Mouse (Mus musculus): ENCODE measurements around the gene Cbx4. TPM values are rescaled to one million over a fixed set of nuclear protein-coding genes. Genes with fewer than 3 reads are reported as not detected.

Gene Cbx4
- 10 to 100 TPM; 61.1 to 66.8 TPM for total RNA-seq (2023)

DNA sequence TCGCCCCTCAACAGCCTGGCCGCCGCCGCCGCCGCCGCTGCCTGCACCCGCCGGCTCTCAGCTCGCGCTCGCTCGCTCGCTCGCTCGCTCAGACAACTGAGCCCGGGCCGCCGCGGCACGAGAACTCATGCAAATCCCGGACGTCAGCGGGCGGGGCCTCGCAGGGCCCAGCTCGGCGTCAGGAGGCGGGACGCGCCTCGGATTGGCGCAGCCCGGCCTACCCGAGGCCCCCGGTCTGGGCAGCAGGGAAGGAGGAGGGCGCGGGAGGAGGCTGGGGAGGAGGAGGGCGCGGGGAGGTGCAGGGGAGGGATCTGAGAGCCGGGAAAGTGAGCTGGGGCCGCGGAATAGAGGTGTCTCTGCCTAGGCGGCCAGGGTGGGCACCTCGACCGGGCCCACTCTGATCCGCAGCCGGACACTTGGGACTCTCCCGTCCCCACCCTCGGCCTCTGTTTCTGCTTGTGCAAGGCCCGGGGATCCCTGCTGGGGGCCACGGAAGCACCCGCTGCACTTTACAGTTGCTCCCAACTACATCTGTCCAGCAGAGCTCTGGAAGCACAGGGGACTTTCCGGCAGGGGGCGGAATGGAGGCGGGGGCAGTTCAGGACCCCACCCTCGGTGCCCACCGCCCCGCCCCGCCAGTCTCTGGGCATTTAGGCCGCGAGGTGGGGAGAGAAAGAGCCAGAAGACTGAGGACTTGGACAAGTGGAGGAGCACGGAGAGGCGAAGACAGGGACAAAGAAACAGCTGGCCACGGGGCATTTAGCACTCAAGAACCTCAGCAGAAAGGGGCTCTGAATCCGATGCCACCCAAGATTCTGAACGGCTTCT lies at the start of gene Cbx4:
Gene Cbx4 (minus strand): TSS at position 78 of the 828 bp plus-strand sequence.

GRCm38 (mm10) chr11:119040600-119041324 lies 45.3 kb downstream of the Cbx4 start, which contains the start of gene Cbx8:
Gene Cbx8 (minus strand): TSS chr11:119040969.

Other genes starting within 250 kb of the Cbx4 start
- not detected for gene Rbfox3, start 174.6 kb downstream of the Cbx4 start, total RNA-seq (2023)
- gene Enpp7, start 98.0 kb downstream of the Cbx4 start, total RNA-seq (2023), result not detected
- gene Cbx2, start 63.3 kb downstream of the Cbx4 start, total RNA-seq (2023), result 1 to 10 TPM; 1.2 to 1.3 TPM
- gene Cbx8, start 45.3 kb downstream of the Cbx4 start, total RNA-seq (2023), result 10 to 100 TPM; 13.5 to 20.7 TPM
- gene Tbc1d16, start 142.3 kb upstream of the Cbx4 start, total RNA-seq (2023), result 10 to 100 TPM; 10.8 to 11.0 TPM
- gene Ccdc40, start 142.4 kb upstream of the Cbx4 start, total RNA-seq (2023), result under 1 TPM; 0.18 to 0.88 TPM
- gene Gaa, start 181.7 kb upstream of the Cbx4 start, total RNA-seq (2023), result 10 to 100 TPM; 72.0 to 73.3 TPM
- gene Eif4a3, start 213.9 kb upstream of the Cbx4 start, total RNA-seq (2023), result 100 to 1,000 TPM; 132 to 152 TPM
- gene Card14, start 221.5 kb upstream of the Cbx4 start, total RNA-seq (2023), result not detected